Mouse (Mus musculus) heart, adult 2 months (tissue): ENCODE measurements around the gene Tnip2.

Experiments used
- CTCF ChIP-seq: fragments of 200-600 bp; IDR thresholded peaks from 2 replicates; pipeline ENCODE4 v1.8.1; 2022; ENCODE audit warnings: antibody characterized with exemption, mild to moderate bottlenecking, moderate library complexity
- EP300 ChIP-seq: fragments of 200-500 bp; IDR thresholded peaks from 2 replicates; pipeline ENCODE4 v1.6.1; 2011; ENCODE audit warnings: low read depth, low read length, control low read depth; ENCODE audit not compliant: insufficient read depth
- POLR2A ChIP-seq: fragments of 200-500 bp; IDR thresholded peaks from 2 replicates; pipeline ENCODE4 v1.6.1; 2011; ENCODE audit warnings: mild to moderate bottlenecking, low read depth, low read length, control low read depth; ENCODE audit not compliant: insufficient read depth

GRCm38 (mm10) chr5:34547410-34547809 is 33.6 kb upstream of the Tnip2 start:
- TF ChIP-seq CTCF (peak; percentile 82), EP300 (0 out of 2 replicates have a peak, but pooled peaks have one; percentile 27), POLR2A (no peak)
